Mouse (Mus musculus) lung, postnatal 14 days (tissue): Measurements from ENCODE around the gene Cpeb2.
A peak's percentile ranks its signal among the peaks of the same experiment; 100 is the strongest.

Source experiments
- DNase-seq: peaks from one replicate; pipeline ENCODE4 v3.0.0; 2021

Gene Cpeb2

DNA sequence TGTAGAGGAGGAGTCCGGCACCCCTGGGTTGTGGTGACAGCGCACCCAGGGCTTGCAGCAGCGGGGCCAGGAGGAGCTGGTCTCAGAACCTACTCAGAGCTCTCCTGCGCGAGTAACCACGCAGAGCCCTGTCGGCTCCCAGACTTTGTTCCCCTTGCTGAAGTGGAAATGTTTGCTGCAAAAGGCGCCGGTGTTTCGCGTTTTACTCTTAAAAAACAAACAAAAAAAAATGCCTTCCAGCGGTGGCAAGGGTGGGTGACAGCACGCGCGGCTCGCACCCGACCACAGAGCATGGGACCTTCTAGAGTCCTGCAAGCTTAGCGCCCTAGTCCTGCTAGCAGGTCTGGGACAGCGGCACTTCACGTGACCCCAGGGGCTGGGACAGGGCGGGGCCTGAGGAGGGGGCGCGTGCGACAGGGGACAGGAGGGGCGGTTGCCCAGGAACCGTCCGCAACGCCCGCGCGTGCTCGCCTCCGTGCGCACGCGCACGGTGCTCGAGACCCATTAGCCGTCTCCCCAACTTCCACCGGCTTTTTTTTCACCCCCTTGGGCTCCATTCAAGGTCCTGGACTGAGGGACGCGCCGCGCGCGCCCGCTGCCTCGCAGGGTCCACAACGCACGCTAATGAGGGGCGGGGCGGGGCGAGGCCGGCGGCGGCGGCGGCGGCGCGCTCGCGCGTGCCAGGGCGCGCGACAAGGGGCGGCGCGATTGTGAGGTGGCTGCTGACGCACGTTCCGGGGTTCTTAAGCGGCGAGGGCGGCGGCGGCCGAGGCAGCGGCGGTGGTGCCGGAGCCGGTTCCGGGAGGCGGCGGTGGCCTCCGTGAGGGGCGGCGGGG is at the start of gene Cpeb2:
Gene Cpeb2 (plus strand): TSS at position 691 of the 836 bp plus-strand sequence.
- peak; percentile 96 for DNase-seq

DNA sequence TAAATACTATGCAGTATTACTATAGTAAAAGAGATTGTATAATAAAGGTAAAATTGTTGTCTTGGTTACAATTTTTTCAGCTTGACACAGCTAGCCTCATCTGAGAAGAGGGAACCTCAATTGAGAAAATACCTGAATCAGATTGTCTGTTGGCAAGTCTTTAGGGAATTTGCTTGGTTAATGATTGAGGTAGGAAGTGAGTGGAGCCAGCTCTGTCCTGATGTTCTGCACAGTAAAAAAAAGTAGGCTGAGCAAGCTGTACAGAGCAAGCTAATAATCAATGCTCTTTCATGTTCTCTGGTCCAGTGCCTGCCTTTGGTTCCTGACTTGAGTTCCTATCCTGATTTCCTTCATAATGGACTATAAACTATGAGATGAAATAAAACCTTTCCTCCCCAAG is 49.4 kb upstream of the Cpeb2 start:
- DNase-seq = no peak

DNA sequence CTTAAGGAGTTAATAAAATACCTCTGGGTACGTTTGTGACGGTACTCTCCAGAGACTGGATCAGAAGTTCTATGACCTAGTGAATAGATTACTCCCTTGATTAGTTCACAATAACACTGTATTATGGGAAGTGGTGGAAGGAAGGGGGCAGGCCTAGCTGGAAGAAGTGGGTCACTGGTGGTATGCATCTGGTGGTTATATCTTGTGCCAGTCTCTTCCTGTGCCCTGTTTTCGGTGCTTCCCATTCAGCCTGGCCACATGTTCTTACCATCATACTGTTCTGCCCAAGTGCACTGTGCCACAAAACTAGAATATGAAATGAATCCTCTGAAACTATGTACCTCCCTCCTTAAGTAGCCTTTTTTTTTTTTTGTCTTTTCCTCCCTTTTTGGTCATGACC is 48.1 kb upstream of the Cpeb2 start:
- DNase-seq = no peak

- DNase-seq = no peak
Measured at GRCm38 (mm10) chr5:43185478-43185877, 47.5 kb upstream of the Cpeb2 start.

- DNase-seq = no peak
Measured at GRCm38 (mm10) chr5:43200686-43201085, 32.3 kb upstream of the Cpeb2 start.

DNA sequence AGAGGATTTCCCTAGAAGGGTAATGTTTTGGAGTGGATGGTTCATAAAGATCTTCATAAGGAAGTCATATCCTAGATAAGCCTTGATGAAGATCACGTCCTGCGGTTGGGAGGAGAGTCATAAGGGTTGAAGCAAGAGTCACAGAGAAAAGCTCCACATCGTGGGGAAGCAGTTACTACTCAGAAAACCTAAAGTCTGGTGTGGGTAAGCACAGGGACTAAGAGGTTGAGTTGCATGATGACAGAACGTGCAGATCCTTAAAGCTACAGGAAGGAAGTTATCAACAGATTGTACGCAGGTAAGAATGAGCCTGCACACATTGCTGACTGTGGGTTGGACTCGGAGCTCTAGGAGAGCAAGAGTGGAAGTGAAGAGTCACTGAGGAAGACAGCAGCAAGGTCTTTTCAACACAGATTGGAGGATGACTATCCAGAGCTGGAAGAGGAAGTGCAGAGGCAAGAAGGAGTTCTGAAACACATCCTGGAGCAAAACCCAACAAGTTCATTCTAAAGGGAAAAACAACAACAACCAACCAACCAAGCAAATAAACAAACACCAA is 26.4 kb upstream of the Cpeb2 start:
- no peak for DNase-seq

DNA sequence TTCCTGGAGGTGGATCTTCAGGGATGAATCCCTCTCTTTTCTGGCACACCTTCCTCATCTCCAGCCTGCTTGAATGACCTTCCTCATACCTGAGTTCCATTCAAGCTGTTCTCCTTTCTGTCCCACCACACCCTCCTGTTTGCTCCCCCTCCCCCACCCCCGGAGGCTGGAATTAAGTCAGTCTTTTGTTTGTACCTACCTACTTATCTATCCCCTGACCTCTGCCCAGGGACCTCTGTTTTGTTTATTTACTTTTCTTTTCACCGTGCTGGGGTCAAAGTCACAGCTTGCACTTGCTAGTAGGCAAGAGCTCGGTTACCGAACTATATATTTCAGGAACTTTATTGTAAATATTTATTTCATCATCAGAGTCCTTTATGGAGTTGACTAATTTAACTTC is 15.5 kb upstream of the Cpeb2 start:
- DNase-seq = no peak

GRCm38 (mm10) chr5:43217987-43218846 is 14.8 kb upstream of the Cpeb2 start:
- DNase-seq = no peak

DNA sequence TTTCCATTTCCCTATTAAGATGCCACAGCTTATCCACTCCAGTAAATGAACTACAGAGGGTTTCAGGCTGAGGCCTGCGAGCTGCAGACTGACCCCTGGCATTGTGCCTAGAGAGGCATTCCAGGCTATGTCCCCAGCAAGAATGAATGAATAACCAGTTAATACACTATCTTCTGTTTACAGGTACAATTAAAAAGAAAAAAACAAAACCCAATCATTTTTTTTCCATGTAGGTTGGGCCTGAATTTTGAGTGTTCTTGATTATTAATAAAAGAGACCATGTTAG is 14.2 kb upstream of the Cpeb2 start:
- DNase-seq = peak; percentile 8

DNA sequence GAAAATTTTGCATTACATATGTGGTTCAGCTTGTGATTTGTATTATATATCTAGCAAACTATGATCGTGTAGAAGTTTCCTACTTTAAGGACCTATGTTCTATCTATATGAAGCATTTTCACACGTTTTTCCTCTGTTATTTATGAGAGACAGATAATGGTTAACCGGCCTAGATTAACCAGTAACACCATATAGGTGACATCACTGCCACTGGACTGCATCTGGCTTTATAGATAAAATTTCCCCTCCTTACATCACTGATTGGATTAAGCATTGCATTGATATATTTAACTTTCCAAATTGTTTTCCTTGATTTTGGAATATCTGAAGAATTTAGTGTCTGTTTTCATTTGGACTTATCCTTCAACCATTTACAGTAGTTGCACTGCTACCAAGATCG is 9.6 kb upstream of the Cpeb2 start:
- DNase-seq = no peak

DNA sequence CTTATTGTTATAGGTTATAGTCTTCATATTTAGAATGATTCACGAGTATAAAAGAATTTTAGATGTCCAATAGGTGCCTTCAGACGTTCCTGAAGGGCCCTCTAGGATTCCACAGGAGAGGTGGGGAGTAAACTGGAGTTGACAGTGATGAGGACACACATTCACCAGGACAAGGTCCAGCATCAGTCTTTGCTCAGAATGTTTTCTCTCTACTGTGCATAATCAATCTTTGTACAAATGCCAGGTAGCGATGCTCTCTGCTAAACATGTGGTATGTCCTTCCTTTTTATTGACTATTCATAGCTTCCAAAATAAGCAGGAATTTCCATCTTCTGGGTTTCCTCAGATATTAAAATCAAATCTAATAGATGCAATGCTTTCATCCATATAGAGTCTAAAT is 8.7 kb upstream of the Cpeb2 start:
- no peak for DNase-seq

- no peak for DNase-seq
Measured at GRCm38 (mm10) chr5:43226160-43226559, 6.8 kb upstream of the Cpeb2 start.

GRCm38 (mm10) chr5:43227607-43228006 is 5.4 kb upstream of the Cpeb2 start:
- DNase-seq = no peak

DNA sequence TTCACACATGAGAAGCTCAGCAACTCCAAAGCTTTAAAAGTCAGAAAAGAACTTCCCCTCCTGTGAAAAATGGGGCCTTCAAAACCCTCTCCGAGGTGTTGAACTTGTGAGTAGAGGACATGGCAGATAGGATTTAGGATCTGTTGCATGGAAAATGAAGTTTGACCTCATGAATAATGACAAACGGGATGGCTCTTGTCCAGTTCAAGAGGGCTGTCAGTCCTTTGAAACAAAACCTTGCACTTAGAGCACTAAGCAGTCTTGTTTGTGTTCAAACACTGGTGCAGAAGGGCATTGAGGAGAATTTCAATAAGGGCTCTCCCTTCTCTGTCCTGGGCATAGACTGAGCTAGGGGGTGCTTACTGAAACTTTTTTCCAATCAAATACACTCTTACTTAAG is 1.9 kb upstream of the Cpeb2 start:
- no peak for DNase-seq

GRCm38 (mm10) chr5:43232149-43232479 is 856 bp upstream of the Cpeb2 start:
- DNase-seq = no peak

GRCm38 (mm10) chr5:43233316-43234181 is 579 bp downstream of the Cpeb2 start:
- DNase-seq = peak; percentile 80

GRCm38 (mm10) chr5:43234321-43235185 is 1.6 kb downstream of the Cpeb2 start:
- DNase-seq = peak; percentile 50

- DNase-seq = peak; percentile 43
Measured at GRCm38 (mm10) chr5:43235186-43235785, 2.3 kb downstream of the Cpeb2 start.

- DNase-seq = no peak
Measured at GRCm38 (mm10) chr5:43235997-43236396, 3.0 kb downstream of the Cpeb2 start.

DNA sequence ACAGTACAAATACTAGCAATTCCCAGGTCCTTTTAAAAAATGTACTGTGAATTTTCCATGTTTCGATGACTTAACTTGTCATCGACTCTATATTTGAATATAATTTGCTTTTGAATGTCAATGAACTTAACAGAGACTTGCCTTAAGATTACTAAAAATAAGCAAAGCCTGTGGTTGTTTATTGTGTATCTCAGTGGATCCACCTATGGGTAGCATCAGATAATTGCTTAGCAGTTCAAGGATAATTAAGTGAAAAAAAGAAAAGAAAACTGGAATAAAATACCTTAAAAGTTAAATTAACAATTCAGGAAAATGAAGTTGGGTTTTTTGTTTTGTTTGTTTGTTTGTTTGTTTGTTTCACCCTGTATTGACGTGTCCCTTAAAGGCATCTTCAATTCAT is 3.5 kb downstream of the Cpeb2 start:
- no peak for DNase-seq

- DNase-seq = no peak
Measured at GRCm38 (mm10) chr5:43237238-43237637, 4.3 kb downstream of the Cpeb2 start.
